Mouse (Mus musculus) hindbrain, embryonic 13.5 days (tissue): ENCODE measurements around the gene Klf9. TPM values are rescaled to one million over a fixed set of nuclear protein-coding genes. Genes with fewer than 3 reads are reported as not detected.

Source experiments
- ATAC-seq: fragments of 200-750 bp; cut with Nextera tagmentation; 2 replicates; pipeline ENCODE4 v1.8.0; 2017; ENCODE audit warnings: moderate TSS enrichment; ENCODE audit not compliant: low FRiP score
- H3K27ac ChIP-seq: fragments of 300-500 bp; sonication (generic); 2 replicates; pipeline ENCODE4 v1.5.1; 2015; ENCODE audit warnings: inconsistent platforms, mild to moderate bottlenecking, moderate library complexity
- H3K27me3 ChIP-seq: fragments of 300-500 bp; sonication (generic); 2 replicates; pipeline ENCODE4 v1.6.1; 2015; ENCODE audit warnings: mild to moderate bottlenecking, inconsistent platforms
- H3K36me3 ChIP-seq: fragments of 300-500 bp; sonication (generic); 2 replicates; pipeline ENCODE4 v1.6.1; 2015; ENCODE audit warnings: mild to moderate bottlenecking, inconsistent platforms
- H3K4me1 ChIP-seq: fragments of 300-500 bp; sonication (generic); replicated peaks from 2 replicates; pipeline ENCODE4 v1.6.1; 2015; ENCODE audit warnings: inconsistent platforms
- H3K4me2 ChIP-seq: fragments of 300-500 bp; sonication (generic); 2 replicates; pipeline ENCODE4 v1.6.1; 2015; ENCODE audit warnings: inconsistent platforms, mild to moderate bottlenecking, moderate library complexity
- H3K4me3 ChIP-seq: fragments of 300-500 bp; sonication (generic); 2 replicates; pipeline ENCODE4 v1.5.1; 2015; ENCODE audit warnings: mild to moderate bottlenecking, inconsistent platforms
- H3K9ac ChIP-seq: fragments of 300-500 bp; sonication (generic); 2 replicates; pipeline ENCODE4 v1.6.1; 2015; ENCODE audit warnings: mild to moderate bottlenecking, inconsistent platforms
- H3K9me3 ChIP-seq: fragments of 300-500 bp; sonication (generic); 2 replicates; pipeline ENCODE4 v1.6.1; 2016; ENCODE audit warnings: inconsistent platforms
- WGBS: fragments of 180-500 bp; shearing (Covaris S2); methylation state at CpG from one replicate; pipeline ENCODE4 v1.1.7; 2015; 5-methylcytosine and 5-hydroxymethylcytosine counted together
- polyA plus RNA-seq: library from polyadenylated mRNA; unstranded; fragments of >200 nt; fragmentation: Nextera tagmentation; extraction: Ambion mirVana; gene quantifications from 2 replicates; pipeline ENCODE4 v1.2.1, GENCODE M21; 2015

Klf9 gene
- polyA plus RNA-seq, 1 experiment from 2014 or later, result 1.8 TPM

DNA sequence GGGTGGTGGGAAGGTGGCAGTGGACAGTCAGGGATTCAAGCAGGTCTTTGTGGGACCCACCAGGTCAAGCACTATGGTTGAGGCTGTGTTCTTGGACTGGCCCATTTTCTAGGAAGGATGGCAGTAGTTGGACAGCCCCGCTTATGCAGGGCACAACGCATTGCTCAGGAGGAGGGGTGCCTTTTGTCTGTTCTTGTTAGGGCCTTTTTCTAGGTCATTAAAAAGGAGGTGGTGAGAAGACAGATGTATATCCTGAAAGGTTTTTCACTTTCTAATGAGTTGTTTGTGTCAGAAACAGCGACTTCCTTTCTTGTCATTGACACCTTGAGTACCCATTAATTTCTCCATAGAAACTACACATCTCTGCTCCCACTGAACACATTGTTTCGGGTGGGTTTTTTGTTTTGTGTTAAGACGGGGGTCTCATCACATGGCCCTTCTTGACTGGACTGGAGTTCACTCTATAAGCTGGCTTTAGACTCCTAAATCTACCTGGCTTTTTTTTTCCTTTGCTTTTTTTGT is 12.6 kb downstream of the Klf9 start:
- WGBS, result 64% methylated on average over 5 of the region's 5 CpGs
- no peaks in the 10 kb centered on the region for H3K9me3 ChIP-seq
- no peak for ATAC-seq

GRCm38 (mm10) chr19:23159780-23160395 is 18.9 kb downstream of the Klf9 start:
- 0 out of 2 replicates have a peak, but pooled peaks cover 4% of the 10 kb centered on the region for H3K4me1 ChIP-seq
- no peaks in the 10 kb centered on the region for H3K27me3 ChIP-seq
- no peaks in the 10 kb centered on the region for H3K36me3 ChIP-seq
- H3K4me3 ChIP-seq, result no peak overlapping the region
- no peak overlapping the region for H3K27ac ChIP-seq
- H3K4me2 ChIP-seq, result no peak overlapping the region
- no peak for ATAC-seq
- H3K9me3 ChIP-seq, result no peaks in the 10 kb centered on the region
- H3K9ac ChIP-seq, result no peak overlapping the region
- WGBS, result 83% methylated on average over 10 of the region's 10 CpGs

More for the DNA sequence above, 12.6 kb downstream of the Klf9 start:
- no peak overlapping the region for H3K27ac ChIP-seq
- no peaks in the 10 kb centered on the region for H3K36me3 ChIP-seq
- H3K27me3 ChIP-seq, result no peaks in the 10 kb centered on the region
- H3K9ac ChIP-seq, result no peak overlapping the region
- H3K4me2 ChIP-seq, result no peak overlapping the region
- H3K4me3 ChIP-seq, result no peak overlapping the region
- peaks cover 6% of the 10 kb centered on the region; the same call in 1 of the 2 replicates for H3K4me1 ChIP-seq

- Histone ChIP-seq H3K36me3 (no peaks in the 10 kb centered on the region), H3K4me3 (no peak overlapping the region), H3K27ac (no peak overlapping the region), H3K9ac (no peak overlapping the region), H3K4me1 (0 out of 2 replicates have a peak, but pooled peaks cover 4% of the 10 kb centered on the region), H3K4me2 (no peak overlapping the region), H3K9me3 (no peaks in the 10 kb centered on the region), H3K27me3 (no peaks in the 10 kb centered on the region)
- WGBS, result 47% methylated on average over 8 of the region's 8 CpGs
- no peak for ATAC-seq
Observed at GRCm38 (mm10) chr19:23162387-23162809, 21.4 kb downstream of the Klf9 start.

DNA sequence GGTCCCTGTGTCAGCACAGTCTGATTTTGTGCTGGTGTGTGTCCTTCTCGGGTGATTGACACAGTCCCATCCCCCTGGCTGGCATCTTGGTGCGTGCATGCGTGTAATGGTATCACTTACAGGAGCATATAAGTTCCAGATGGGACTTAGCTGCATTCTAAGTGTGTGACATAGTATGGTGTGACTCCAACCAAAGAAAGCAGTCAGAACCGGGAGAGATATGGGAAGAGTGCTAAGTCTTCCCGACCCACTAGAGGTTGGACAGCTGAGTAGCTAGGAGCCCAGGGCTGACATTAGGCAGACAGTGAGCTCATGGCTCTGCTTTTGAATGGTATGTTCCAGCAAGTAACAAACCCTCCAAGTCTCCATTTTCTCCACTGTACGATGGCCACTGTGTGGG is 21.9 kb downstream of the Klf9 start:
- Histone ChIP-seq H3K36me3 (no peaks in the 10 kb centered on the region), H3K4me1 (0 out of 2 replicates have a peak, but pooled peaks cover 4% of the 10 kb centered on the region), H3K27ac (no peak overlapping the region), H3K9ac (no peak overlapping the region), H3K9me3 (no peaks in the 10 kb centered on the region), H3K4me3 (no peak overlapping the region), H3K27me3 (no peaks in the 10 kb centered on the region), H3K4me2 (no peak overlapping the region)
- ATAC-seq, result no peak
- 80% methylated on average over 6 of the region's 6 CpGs for WGBS

- Histone ChIP-seq H3K36me3 (no peaks in the 10 kb centered on the region), H3K27ac (no peak overlapping the region)
- WGBS, result 35% methylated on average over 3 of the region's 3 CpGs
Observed at GRCm38 (mm10) chr19:23163361-23163760, 22.3 kb downstream of the Klf9 start.

DNA sequence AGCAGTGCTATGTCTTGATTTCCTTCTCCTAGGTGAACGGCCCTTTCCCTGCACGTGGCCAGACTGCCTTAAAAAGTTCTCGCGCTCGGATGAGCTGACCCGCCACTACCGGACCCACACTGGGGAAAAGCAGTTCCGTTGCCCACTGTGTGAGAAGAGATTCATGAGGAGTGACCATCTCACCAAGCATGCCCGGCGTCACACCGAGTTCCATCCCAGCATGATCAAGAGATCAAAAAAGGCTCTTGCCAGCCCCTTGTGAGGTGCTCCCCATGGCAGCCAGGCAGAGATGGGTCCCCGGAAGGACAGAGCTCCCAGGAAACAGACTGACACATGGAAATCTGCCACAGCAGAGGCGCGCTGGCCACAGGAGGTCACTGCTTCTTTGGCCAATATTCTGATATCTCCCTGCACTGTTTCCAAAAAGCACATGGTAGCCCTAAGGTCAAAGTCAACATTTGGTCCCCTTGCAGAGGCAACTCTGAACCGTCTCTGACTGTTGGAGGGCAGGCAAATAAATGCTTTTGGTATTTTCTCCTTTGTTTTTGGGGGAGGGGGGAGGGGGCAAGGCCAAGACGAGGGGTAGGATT is 23.7 kb downstream of the Klf9 start:
- H3K27ac ChIP-seq, result no peak overlapping the region
- no peak overlapping the region for H3K9ac ChIP-seq
- WGBS, result 86% methylated on average over 16 of the region's 16 CpGs
- no peaks in the 10 kb centered on the region for H3K36me3 ChIP-seq
- H3K4me1 ChIP-seq, result 0 out of 2 replicates have a peak, but pooled peaks cover 4% of the 10 kb centered on the region
- no peak overlapping the region for H3K4me2 ChIP-seq
- H3K4me3 ChIP-seq, result no peak overlapping the region
- ATAC-seq, result no peak
- H3K27me3 ChIP-seq, result no peaks in the 10 kb centered on the region
- H3K9me3 ChIP-seq, result no peaks in the 10 kb centered on the region

More at GRCm38 (mm10) chr19:23163361-23163760, 22.3 kb downstream of the Klf9 start:
- H3K4me3 ChIP-seq, result no peak overlapping the region
- H3K9me3 ChIP-seq, result no peaks in the 10 kb centered on the region
- no peak overlapping the region for H3K4me2 ChIP-seq
- 0 out of 2 replicates have a peak, but pooled peaks cover 4% of the 10 kb centered on the region for H3K4me1 ChIP-seq
- no peak for ATAC-seq
- no peak overlapping the region for H3K9ac ChIP-seq
- H3K27me3 ChIP-seq, result no peaks in the 10 kb centered on the region

- no peak overlapping the region for H3K27ac ChIP-seq
- H3K36me3 ChIP-seq, result peaks cover 5% of the 10 kb centered on the region; the same call in 1 of the 2 replicates
- H3K4me3 ChIP-seq, result no peak overlapping the region
- H3K9me3 ChIP-seq, result 0 out of 2 replicates have a peak, but pooled peaks cover 4% of the 10 kb centered on the region
- no peak for ATAC-seq
- H3K4me2 ChIP-seq, result no peak overlapping the region
- 0 out of 2 replicates have a peak, but pooled peaks cover 4% of the 10 kb centered on the region for H3K4me1 ChIP-seq
- no peaks in the 10 kb centered on the region for H3K27me3 ChIP-seq
- WGBS, result 65% methylated on average over 11 of the region's 11 CpGs
- H3K9ac ChIP-seq, result no peak overlapping the region
Observed at GRCm38 (mm10) chr19:23166550-23167284, 25.7 kb downstream of the Klf9 start.

- no peak overlapping the region for H3K9ac ChIP-seq
- 0 out of 2 replicates have a peak, but pooled peaks cover 4% of the 10 kb centered on the region for H3K9me3 ChIP-seq
- no peaks in the 10 kb centered on the region for H3K4me1 ChIP-seq
- no peak for ATAC-seq
- WGBS, result 70% methylated on average over 5 of the region's 5 CpGs
- no peak overlapping the region for H3K4me2 ChIP-seq
- no peak overlapping the region for H3K27ac ChIP-seq
- H3K36me3 ChIP-seq, result peaks cover 5% of the 10 kb centered on the region; the same call in 1 of the 2 replicates
- H3K27me3 ChIP-seq, result no peaks in the 10 kb centered on the region
- H3K4me3 ChIP-seq, result no peak overlapping the region
Observed at GRCm38 (mm10) chr19:23168899-23169658, 28.1 kb downstream of the Klf9 start.

DNA sequence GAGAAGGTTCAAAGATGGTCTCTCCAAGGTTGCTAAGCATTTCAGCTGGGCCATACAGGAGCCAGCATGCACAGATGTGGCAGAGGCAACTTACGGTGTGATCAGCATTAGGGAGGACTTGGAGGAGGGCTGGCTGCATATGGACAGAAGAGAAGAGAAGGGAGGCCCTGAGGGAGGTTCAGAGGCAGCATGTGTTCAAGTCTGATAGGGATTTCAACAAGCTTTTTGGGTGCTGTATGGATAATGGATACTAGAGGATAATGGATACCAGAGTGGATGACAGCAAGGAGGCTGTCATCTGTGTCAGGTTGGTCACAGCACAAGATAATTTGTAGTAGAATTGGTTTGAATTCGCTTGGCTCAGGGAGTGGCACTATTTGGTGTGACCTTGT is 28.6 kb downstream of the Klf9 start:
- 0 out of 2 replicates have a peak, but pooled peaks cover 4% of the 10 kb centered on the region for H3K9me3 ChIP-seq
- peaks cover 5% of the 10 kb centered on the region; the same call in 1 of the 2 replicates for H3K36me3 ChIP-seq
- no peak overlapping the region for H3K4me3 ChIP-seq
- H3K27me3 ChIP-seq, result no peaks in the 10 kb centered on the region
- 95% methylated on average over 2 of the region's 2 CpGs for WGBS
- no peaks in the 10 kb centered on the region for H3K4me1 ChIP-seq
- H3K9ac ChIP-seq, result no peak overlapping the region
- no peak overlapping the region for H3K27ac ChIP-seq
- H3K4me2 ChIP-seq, result no peak overlapping the region
- no peak for ATAC-seq

- Histone ChIP-seq H3K4me3 (no peak overlapping the region), H3K4me2 (no peak overlapping the region), H3K9me3 (0 out of 2 replicates have a peak, but pooled peaks cover 4% of the 10 kb centered on the region), H3K27me3 (no peaks in the 10 kb centered on the region), H3K36me3 (peaks cover 5% of the 10 kb centered on the region; the same call in 1 of the 2 replicates), H3K4me1 (no peaks in the 10 kb centered on the region), H3K27ac (no peak overlapping the region), H3K9ac (no peak overlapping the region)
- no peak for ATAC-seq
- WGBS, result 91% methylated on average over 5 of the region's 5 CpGs
Observed at GRCm38 (mm10) chr19:23170476-23170875, 29.4 kb downstream of the Klf9 start.

DNA sequence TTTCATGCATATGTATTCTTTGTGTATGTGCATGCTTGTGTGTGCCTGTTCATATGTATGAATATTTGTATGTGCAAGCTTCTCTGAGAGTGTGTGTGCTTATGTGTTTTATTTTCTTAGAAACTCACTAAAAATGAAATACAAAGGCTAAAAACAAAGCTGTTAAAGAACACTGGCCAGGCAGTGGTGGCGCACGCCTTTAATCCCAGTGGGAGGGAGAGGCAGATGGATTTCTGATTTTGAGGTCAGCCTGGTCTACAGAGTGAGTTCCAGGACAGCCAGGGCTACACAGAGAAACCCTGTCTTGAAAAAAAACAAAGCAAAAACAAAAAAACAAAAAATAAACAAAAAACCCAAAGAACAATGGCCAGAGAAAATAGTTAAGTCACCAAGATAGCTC is 30.1 kb downstream of the Klf9 start:
- no peak overlapping the region for H3K4me2 ChIP-seq
- 85% methylated on average over 2 of the region's 2 CpGs for WGBS
- 0 out of 2 replicates have a peak, but pooled peaks cover 4% of the 10 kb centered on the region for H3K9me3 ChIP-seq
- no peak overlapping the region for H3K27ac ChIP-seq
- peaks cover 5% of the 10 kb centered on the region; the same call in 1 of the 2 replicates for H3K36me3 ChIP-seq
- no peak overlapping the region for H3K4me3 ChIP-seq
- no peak for ATAC-seq
- H3K9ac ChIP-seq, result no peak overlapping the region
- no peaks in the 10 kb centered on the region for H3K27me3 ChIP-seq
- H3K4me1 ChIP-seq, result no peaks in the 10 kb centered on the region
